Mouse (Mus musculus): ENCODE results near the gene Cacnb2.

- TF ChIP-seq POLR2A (IDR thresholded peaks at IDR 0.05; ENCODE audit: extremely low read depth, insufficient read depth, low read length) (no peak), CTCF (IDR thresholded peaks at IDR 0.05; ENCODE audit: low read depth, low read length) (no peak)
Measured at GRCm38 (mm10) chr2:14874281-14875037, 271.6 kb downstream of the Cacnb2 start.

All from liver, adult 2 months (tissue).